Mouse (Mus musculus) pancreas, adult 10 weeks (tissue): ENCODE data around the gene Efcab3. TPM values are rescaled to one million over a fixed set of nuclear protein-coding genes. Genes with fewer than 3 reads are reported as not detected.

Source experiments
- polyA plus RNA-seq: library from polyadenylated mRNA; stranded (reverse); fragments of 350-450 nt; fragmentation: Illumina TruSeq; extraction: RNeasy Lipid Tissue Mini Kit (QIAGEN cat#74804); gene quantifications from one replicate; pipeline ENCODE4 v1.2.3, GENCODE M21; 2015; ENCODE audit warnings: low read depth, low replicate concordance; ENCODE audit not compliant: insufficient read depth

Gene Efcab3
- not detected for polyA plus RNA-seq

GRCm38 (mm10) chr11:105063292-105063691 is at the start of gene Efcab3:
Efcab3 (plus strand) TSS chr11:105063592.

GRCm38 (mm10) chr11:105125735-105126519 is 62.5 kb downstream of the Efcab3 start, which contains the start of gene Mettl2:
Mettl2 (plus strand) TSS chr11:105126425.

GRCm38 (mm10) chr11:105146593-105146992 is 83.2 kb downstream of the Efcab3 start, which contains the start of gene Gm10842:
Gm10842 (plus strand) TSS chr11:105146893.

Other genes starting within 250 kb of the Efcab3 start
- gene Mettl2, start 62.8 kb downstream of the Efcab3 start, polyA plus RNA-seq: 3.6 TPM
- not detected for gene Gm10842, start 83.3 kb downstream of the Efcab3 start, polyA plus RNA-seq
- 7.3 TPM for gene Tlk2, start 115.2 kb downstream of the Efcab3 start, polyA plus RNA-seq
- 3.4 TPM for gene Mrc2, start 229.1 kb downstream of the Efcab3 start, polyA plus RNA-seq